23 mouse cellular contexts compared by ENCODE assay signal in genomic region chr19:11134852-11135251, GRCm38 (mm10). TPM values are rescaled to one million over a fixed set of nuclear protein-coding genes. Genes with fewer than 3 reads are reported as not detected.
A peak's percentile ranks its signal among the peaks of the same experiment; 100 is the strongest.
DNase-seq lines count a peak whose midpoint lies in the region; ATAC-seq and TF ChIP-seq lines count a peak whose summit lies in the region.
"Had no signal": no experiment of that assay in that cellular context is flagged by ENCODE, and none has a peak within 500 bp of the region (broad histone marks: within the 10 kb centered on the region; RNA-seq: fewer than 3 reads in every experiment).

No protein-coding gene starts in this region.

- TF ChIP-seq CTCF in intestine, postnatal 0 days (IDR thresholded peaks at IDR 0.05; ENCODE audit: low read depth) = no peak

- no peaks in the 10 kb centered on the region for H3K27me3 ChIP-seq in intestine, embryonic 15.5 days (replicated peaks)
- H3K27me3 ChIP-seq in intestine, postnatal 0 days (replicated peaks; ENCODE audit: control insufficient read depth, insufficient read depth, low read length) = no peaks in the 10 kb centered on the region
- H3K27me3 ChIP-seq in intestine, embryonic 16.5 days (replicated peaks; ENCODE audit: control insufficient read depth, insufficient read depth, low read length) = no peaks in the 10 kb centered on the region
- no peaks in the 10 kb centered on the region for H3K27me3 ChIP-seq in hindbrain, embryonic 13.5 days
- H3K27me3 ChIP-seq: CH12.LX had no signal

- no peak overlapping the region for H3K27ac ChIP-seq in intestine, embryonic 15.5 days
- H3K27ac ChIP-seq in intestine, postnatal 0 days (ENCODE audit: low read depth, low read length) = no peak overlapping the region
- H3K27ac ChIP-seq in intestine, embryonic 16.5 days (ENCODE audit: low read length) = no peak overlapping the region
- H3K27ac ChIP-seq in hindbrain, embryonic 13.5 days = no peak overlapping the region

- no peak overlapping the region for H3K9ac ChIP-seq in intestine, embryonic 15.5 days
- H3K9ac ChIP-seq in intestine, postnatal 0 days (ENCODE audit: low read depth, low read length) = no peak overlapping the region
- H3K9ac ChIP-seq in intestine, embryonic 16.5 days (ENCODE audit: low read depth, low read length) = no peak overlapping the region
- no peak overlapping the region for H3K9ac ChIP-seq in hindbrain, embryonic 13.5 days

- H3K4me1 ChIP-seq in intestine, embryonic 15.5 days (replicated peaks) = no peaks in the 10 kb centered on the region
- 0 out of 2 replicates have a peak, but pooled peaks cover 7% of the 10 kb centered on the region for H3K4me1 ChIP-seq in intestine, postnatal 0 days (replicated peaks; ENCODE audit: control insufficient read depth, insufficient read depth, low read length)
- no peaks in the 10 kb centered on the region for H3K4me1 ChIP-seq in intestine, embryonic 16.5 days (ENCODE audit: control insufficient read depth, insufficient read depth, low read length)
- H3K4me1 ChIP-seq in hindbrain, embryonic 13.5 days (replicated peaks) = no peaks in the 10 kb centered on the region

- 70% methylated on average over 2 of the region's 2 CpGs for WGBS in intestine, embryonic 15.5 days
- 37% methylated on average over 2 of the region's 2 CpGs for WGBS in intestine, postnatal 0 days
- 75% methylated on average over 2 of the region's 2 CpGs for WGBS in intestine, embryonic 16.5 days
- 46% methylated on average over 2 of the region's 2 CpGs for WGBS in large intestine, adult 2 months
- WGBS in hindbrain, embryonic 13.5 days = 89% methylated on average over 2 of the region's 2 CpGs

- DNase-seq in large intestine, adult 2 months (ENCODE audit: low read depth, low spot score) = peak; percentile 7
- no peak for DNase-seq in urinary bladder, postnatal 36 days (ENCODE audit: low spot score in 2 of 2)
- DNase-seq: adrenal gland, adult 2 months; adrenal gland, adult 8-10 months; adrenal gland, postnatal 10 days; adrenal gland, postnatal 14 days; adrenal gland, postnatal 25 days; adrenal gland, postnatal 36 days; B cell, adult 2 months; cerebellum, adult 11 months; cerebellum, adult 11-12 months; cerebellum, adult 18-20 months had no signal

- ATAC-seq in intestine, embryonic 15.5 days = peak; percentile 56
- ATAC-seq in intestine, postnatal 0 days = no peak
- peak; percentile 73 for ATAC-seq in intestine, embryonic 16.5 days
- ATAC-seq in hindbrain, embryonic 13.5 days (ENCODE audit: low FRiP score) = no peak
- ATAC-seq: activated CD4-positive, CD25-positive, alpha-beta regulatory T cell, adult 4 months; CD4-positive, CD25-positive, alpha-beta regulatory T cell, adult 4 months; Patski had no signal

- no peak overlapping the region for H3K4me3 ChIP-seq in intestine, embryonic 15.5 days (replicated peaks)
- H3K4me3 ChIP-seq in intestine, postnatal 0 days (ENCODE audit: low read depth, low read length) = no peak overlapping the region
- H3K4me3 ChIP-seq in intestine, embryonic 16.5 days (ENCODE audit: low read length) = no peak overlapping the region
- no peak overlapping the region for H3K4me3 ChIP-seq in hindbrain, embryonic 13.5 days

- no peaks in the 10 kb centered on the region; the same call in 1 of the 2 replicates for H3K9me3 ChIP-seq in intestine, embryonic 15.5 days
- no peaks in the 10 kb centered on the region for H3K9me3 ChIP-seq in intestine, postnatal 0 days (ENCODE audit: control insufficient read depth)
- no peaks in the 10 kb centered on the region for H3K9me3 ChIP-seq in intestine, embryonic 16.5 days (ENCODE audit: control insufficient read depth, low read length)
- H3K9me3 ChIP-seq in hindbrain, embryonic 13.5 days = no peaks in the 10 kb centered on the region
- H3K9me3 ChIP-seq: G1E had no signal

- no peaks in the 10 kb centered on the region for H3K36me3 ChIP-seq in intestine, embryonic 15.5 days
- H3K36me3 ChIP-seq in intestine, postnatal 0 days (ENCODE audit: control insufficient read depth, insufficient read depth) = no peaks in the 10 kb centered on the region
- no peaks in the 10 kb centered on the region for H3K36me3 ChIP-seq in intestine, embryonic 16.5 days (ENCODE audit: control insufficient read depth, insufficient read depth, low read length)
- no peaks in the 10 kb centered on the region for H3K36me3 ChIP-seq in hindbrain, embryonic 13.5 days
- H3K36me3 ChIP-seq: G1E had no signal

- no peak overlapping the region for H3K4me2 ChIP-seq in intestine, embryonic 15.5 days (replicated peaks)
- no peak overlapping the region for H3K4me2 ChIP-seq in intestine, postnatal 0 days (replicated peaks; ENCODE audit: low read depth)
- no peak overlapping the region for H3K4me2 ChIP-seq in intestine, embryonic 16.5 days (ENCODE audit: low read depth, low read length)
- no peak overlapping the region for H3K4me2 ChIP-seq in hindbrain, embryonic 13.5 days

RNA-seq across cellular contexts. Expression of gene 1700017D01Rik, which starts 4.2 kb away (rescaled TPM):
- polyA plus RNA-seq in intestine, embryonic 15.5 days (2015; fragmentation: Nextera tagmentation; extraction: Ambion mirVana) = not detected in 2 replicates
- polyA plus RNA-seq in intestine, postnatal 0 days (2015; fragmentation: Nextera tagmentation; extraction: Ambion mirVana) = not detected in 2 replicates
- not detected in 2 replicates for polyA plus RNA-seq in intestine, embryonic 16.5 days (2015; fragmentation: Nextera tagmentation; extraction: Ambion mirVana)
- not detected in 2 replicates for polyA plus RNA-seq in large intestine, adult 2 months (2012; rRNA removed)
- polyA plus RNA-seq in hindbrain, embryonic 13.5 days (2015; fragmentation: Nextera tagmentation; extraction: Ambion mirVana) = not detected in 2 replicates
- polyA plus RNA-seq: activated CD4-positive, CD25-positive, alpha-beta regulatory T cell, adult 4 months; adrenal gland, adult 2 months; brain, embryonic 14.5 days; C2C12; CD4-positive, CD25-positive, alpha-beta regulatory T cell, adult 4 months; G1E; Patski had no signal

RNA-seq across cellular contexts. Expression of gene 1700025F22Rik, which starts 30.3 kb away (rescaled TPM):
- not detected in 2 replicates for polyA plus RNA-seq in intestine, embryonic 15.5 days (2015; fragmentation: Nextera tagmentation; extraction: Ambion mirVana)
- polyA plus RNA-seq in intestine, postnatal 0 days (2015; fragmentation: Nextera tagmentation; extraction: Ambion mirVana) = not detected in 2 replicates
- not detected in 2 replicates for polyA plus RNA-seq in intestine, embryonic 16.5 days (2015; fragmentation: Nextera tagmentation; extraction: Ambion mirVana)
- not detected in 2 replicates for polyA plus RNA-seq in large intestine, adult 2 months (2012; rRNA removed)
- polyA plus RNA-seq in hindbrain, embryonic 13.5 days (2015; fragmentation: Nextera tagmentation; extraction: Ambion mirVana) = not detected in 2 replicates
- polyA plus RNA-seq: activated CD4-positive, CD25-positive, alpha-beta regulatory T cell, adult 4 months; adrenal gland, adult 2 months; brain, embryonic 14.5 days; C2C12; CD4-positive, CD25-positive, alpha-beta regulatory T cell, adult 4 months; G1E; Patski had no signal

RNA-seq across cellular contexts. Expression of gene Ms4a8a, which starts 54.0 kb away (rescaled TPM):
- polyA plus RNA-seq in intestine, embryonic 15.5 days (2015; fragmentation: Nextera tagmentation; extraction: Ambion mirVana) = 21.8 and 23.7 TPM in 2 replicates
- polyA plus RNA-seq in intestine, postnatal 0 days (2015; fragmentation: Nextera tagmentation; extraction: Ambion mirVana) = 66.9 and 75.7 TPM in 2 replicates
- 37.6 and 39.5 TPM in 2 replicates for polyA plus RNA-seq in intestine, embryonic 16.5 days (2015; fragmentation: Nextera tagmentation; extraction: Ambion mirVana)
- polyA plus RNA-seq in large intestine, adult 2 months (2012; rRNA removed) = 542 and 606 TPM in 2 replicates
- polyA plus RNA-seq in hindbrain, embryonic 13.5 days (2015; fragmentation: Nextera tagmentation; extraction: Ambion mirVana) = not detected in 2 replicates
- polyA plus RNA-seq: activated CD4-positive, CD25-positive, alpha-beta regulatory T cell, adult 4 months; brain, embryonic 14.5 days; C2C12; CD4-positive, CD25-positive, alpha-beta regulatory T cell, adult 4 months; G1E; Patski had no signal

Comparison
In these comparisons a context has a peak if more than half of its experiments do, and no peak if none do; other contexts are left out.
1. ATAC-seq: peak in intestine, embryonic 15.5 days (single experiment) and intestine, embryonic 16.5 days (single experiment); none in intestine, postnatal 0 days (single experiment) and hindbrain, embryonic 13.5 days (single experiment).
2. RNA of gene Ms4a8a, which starts 54.0 kb away (polyA plus RNA-seq): 542 to 606 TPM in large intestine, adult 2 months, 66.9 to 75.7 TPM in intestine, postnatal 0 days, 37.6 to 39.5 TPM in intestine, embryonic 16.5 days and 21.8 to 23.7 TPM in intestine, embryonic 15.5 days; not detected in hindbrain, embryonic 13.5 days; every median in the first group is over 10 times any median in the second.